Mouse (Mus musculus): ENCODE results near the gene Nat8f4. TPM values are rescaled to one million over a fixed set of nuclear protein-coding genes. Genes with fewer than 3 reads are reported as not detected.

Nat8f4 gene
- polyA plus RNA-seq, 1 experiment, result 3.1 TPM

Other genes starting within 250 kb of the Nat8f4 start
- gene Nat8f7, start 191.7 kb downstream of the Nat8f4 start, polyA plus RNA-seq (2012; rRNA removed), result 2.1 and 3.8 TPM in 2 replicates
- gene Nat8f3, start 139.1 kb downstream of the Nat8f4 start, polyA plus RNA-seq (2012; rRNA removed), result 11.4 and 11.6 TPM in 2 replicates
- 1.2 TPM in 2 replicates for gene Nat8f6, start 83.9 kb downstream of the Nat8f4 start, polyA plus RNA-seq (2012; rRNA removed)
- 1.3 and 1.4 TPM in 2 replicates for gene Nat8f5, start 83.9 kb downstream of the Nat8f4 start, polyA plus RNA-seq (2012; rRNA removed)
- gene Nat8, start 72.8 kb downstream of the Nat8f4 start, polyA plus RNA-seq (2012; rRNA removed), result 1.5 and 2.0 TPM in 2 replicates
- 0.03 and 0.09 TPM in 2 replicates for gene Nat8f2, start 35.7 kb downstream of the Nat8f4 start, polyA plus RNA-seq (2012; rRNA removed)
- gene Tprkb, start 7.0 kb upstream of the Nat8f4 start, polyA plus RNA-seq (2012; rRNA removed), result 34.5 and 35.2 TPM in 2 replicates
- 12.5 and 17.4 TPM in 2 replicates for gene Nat8f1, start 10.8 kb upstream of the Nat8f4 start, polyA plus RNA-seq (2012; rRNA removed)
- 80.6 and 95.1 TPM in 2 replicates for gene Dusp11, start 56.8 kb upstream of the Nat8f4 start, polyA plus RNA-seq (2012; rRNA removed)
- gene Figla, start 111.3 kb upstream of the Nat8f4 start, polyA plus RNA-seq (2012; rRNA removed), result not detected in 2 replicates
- gene Add2, start 123.8 kb upstream of the Nat8f4 start, polyA plus RNA-seq (2012; rRNA removed), result 3.4 and 4.8 TPM in 2 replicates